Mouse (Mus musculus) monocyte, adult 2 months (primary cell): ENCODE data around the gene Cpne8.
"Not testable (repeated sequence)": the region's sequence is repeated elsewhere in the genome, so short reads cannot be mapped to it uniquely, and the experiment has no call there.

ENCODE experiments used
- DNase-seq, 2 experiments: peaks; one replicate each; pipeline ENCODE4 v3.0.0; 2022; ENCODE audit warnings: low spot score in 2 of 2, low read depth in 1 of 2

Gene Cpne8

GRCm38 (mm10) chr15:90491558-90491957 lies 187.7 kb downstream of the Cpne8 start:
- DNase-seq = no peak

- no peak for DNase-seq
Observed at GRCm38 (mm10) chr15:90490186-90490585, 189.0 kb downstream of the Cpne8 start.

GRCm38 (mm10) chr15:90470561-90470960 lies 208.7 kb downstream of the Cpne8 start:
- not testable (repeated sequence) for DNase-seq

DNA sequence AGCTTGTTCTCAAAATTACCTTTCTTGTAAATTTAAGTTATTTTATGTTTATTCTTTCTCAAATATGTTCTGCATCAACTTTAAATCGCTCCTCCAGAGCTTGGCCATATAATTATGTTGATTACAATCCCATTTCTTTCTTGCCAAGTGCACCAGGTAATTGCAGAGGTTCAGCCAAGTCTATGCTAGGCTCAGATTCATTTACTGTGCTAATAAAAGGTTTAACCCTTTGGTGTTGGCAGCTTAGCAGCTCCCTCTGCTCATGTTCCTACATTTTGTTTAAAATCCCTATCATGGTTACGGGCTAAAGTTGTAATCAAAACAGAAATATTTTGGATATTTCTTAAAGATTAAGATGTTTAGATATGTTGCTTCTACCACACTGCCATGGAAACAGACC lies 216.0 kb downstream of the Cpne8 start:
- no peak for DNase-seq

- DNase-seq = no peak
Observed at GRCm38 (mm10) chr15:90446076-90446475, 233.2 kb downstream of the Cpne8 start.
